In the genomic region with DNA sequence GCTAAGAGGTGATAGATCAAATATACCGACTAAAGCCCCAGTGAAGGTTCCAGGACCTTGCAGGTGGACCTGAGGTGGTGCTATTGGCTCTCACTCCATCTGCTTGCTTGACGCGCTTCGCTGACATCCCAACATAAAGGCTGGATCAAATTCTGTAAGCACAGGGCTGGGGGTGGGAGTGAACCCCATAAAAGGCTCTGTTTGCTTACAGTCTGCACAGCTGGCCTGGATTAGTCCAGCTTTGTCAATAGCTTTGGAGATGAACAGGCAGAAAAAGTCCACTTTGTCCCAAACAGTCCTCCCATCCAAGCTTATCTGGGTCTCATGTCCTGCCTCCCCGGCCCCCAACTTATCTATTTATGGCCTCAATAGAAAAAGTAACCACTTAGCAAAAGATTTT, we compare ENCODE assay signal across 23 mouse cellular contexts.
DNase-seq lines count a peak whose midpoint lies in the region; TF ChIP-seq lines count a peak whose summit lies in the region.
"Had no signal": no experiment of that assay in that cellular context is flagged by ENCODE, and none has a peak within 500 bp of the region (broad histone marks: within the 10 kb centered on the region; RNA-seq: fewer than 3 reads in every experiment).

No protein-coding gene starts in this region.

- WGBS in kidney, adult 2 months, result 85% methylated on average over 5 of the region's 5 CpGs
- 82% methylated on average over 5 of the region's 5 CpGs for WGBS in limb, embryonic 10.5 days

- H3K27me3 ChIP-seq in kidney, adult 2 months (replicated peaks; ENCODE audit: control insufficient read depth, insufficient read depth, low read length), result no peaks in the 10 kb centered on the region
- no peaks in the 10 kb centered on the region for H3K27me3 ChIP-seq in limb, embryonic 10.5 days (ENCODE audit: low read depth, poor library complexity, severe bottlenecking)
- H3K27me3 ChIP-seq: embryonic facial prominence, embryonic 15.5 days; forebrain, embryonic 12.5 days; neural tube, embryonic 13.5 days had no signal

- TF ChIP-seq CTCF in kidney, adult 2 months (conservative IDR thresholded peaks at IDR 0.05; ENCODE audit: insufficient read depth, insufficient read length, low read depth, low read length), result no peak

- no peak overlapping the region for H3K4me3 ChIP-seq in kidney, adult 2 months (ENCODE audit: insufficient read depth, low read depth, low read length)
- H3K4me3 ChIP-seq in limb, embryonic 10.5 days, result no peak overlapping the region
- H3K4me3 ChIP-seq: embryonic facial prominence, embryonic 15.5 days; forebrain, embryonic 12.5 days; heart, embryonic 13.5 days; neural tube, embryonic 13.5 days had no signal

- DNase-seq in kidney, adult 2 months, result no peak
- DNase-seq in kidney, adult 9 months, result no peak
- DNase-seq in kidney, postnatal 10 days, result peak; percentile 18
- no peak for DNase-seq in kidney, adult 11 months
- DNase-seq in NIH3T3 (ENCODE audit: low read depth), result peak; percentile 50
- DNase-seq in limb, embryonic 10.5 days (ENCODE audit: low spot score), result no peak
- DNase-seq in right cerebral cortex, postnatal 4 days, result no peak
- DNase-seq: adrenal gland, postnatal 14 days; cerebellum, adult 11 months; cerebellum, adult 9-10 months; cerebellum, postnatal 36 days; forebrain, postnatal 0 days; gastrocnemius, postnatal 10 days; heart, postnatal 10 days; liver; lung, adult 2 months; lung, postnatal 10 days had no signal

- H3K27ac ChIP-seq in kidney, adult 2 months (ENCODE audit: insufficient read depth, low read depth, low read length), result 0 out of 2 replicates have a peak overlapping the region, but pooled peaks have one; percentile 30
- 0 out of 2 replicates have a peak overlapping the region, but pooled peaks have one; percentile 3 for H3K27ac ChIP-seq in limb, embryonic 10.5 days
- H3K27ac ChIP-seq: embryonic facial prominence, embryonic 15.5 days; forebrain, embryonic 12.5 days; heart, embryonic 13.5 days; hindbrain, embryonic 14.5 days; liver, embryonic 14.5 days; neural tube, embryonic 13.5 days had no signal

- H3K36me3 ChIP-seq in kidney, adult 2 months (ENCODE audit: control insufficient read depth, insufficient read depth, low read length), result no peaks in the 10 kb centered on the region
- H3K36me3 ChIP-seq in limb, embryonic 10.5 days, result no peaks in the 10 kb centered on the region
- H3K36me3 ChIP-seq: embryonic facial prominence, embryonic 15.5 days; forebrain, embryonic 12.5 days; heart, embryonic 13.5 days; neural tube, embryonic 13.5 days had no signal

- no peak for TF ChIP-seq POLR2A in kidney, adult 2 months (IDR thresholded peaks at IDR 0.05; ENCODE audit: low read depth, low read length)

- peaks cover 36% of the 10 kb centered on the region for H3K4me1 ChIP-seq in kidney, adult 2 months (ENCODE audit: control insufficient read depth, insufficient read depth, low read length)
- H3K4me1 ChIP-seq in limb, embryonic 10.5 days, result peaks cover 26% of the 10 kb centered on the region
- H3K4me1 ChIP-seq: forebrain, embryonic 12.5 days had no signal

- no peaks in the 10 kb centered on the region for H3K9me3 ChIP-seq in limb, embryonic 10.5 days (replicated peaks)
- H3K9me3 ChIP-seq: embryonic facial prominence, embryonic 15.5 days; forebrain, embryonic 12.5 days; heart, embryonic 13.5 days; neural tube, embryonic 13.5 days had no signal

Comparison
In these comparisons a context has a peak if more than half of its experiments do, and no peak if none do; other contexts are left out.
1. DNase-seq: peak in kidney, postnatal 10 days (single experiment) and NIH3T3 (single experiment); none in kidney, adult 2 months (single experiment), kidney, adult 9 months (single experiment), kidney, adult 11 months (single experiment), limb, embryonic 10.5 days (single experiment) and right cerebral cortex, postnatal 4 days (single experiment).